Mouse (Mus musculus) brown adipose tissue, adult 24 weeks (tissue): ENCODE data around the gene Plekhj1. TPM values are rescaled to one million over a fixed set of nuclear protein-coding genes. Genes with fewer than 3 reads are reported as not detected.

Source experiments
- H3K27ac ChIP-seq: fragments of 200-500 bp; replicated peaks from 2 replicates; pipeline ENCODE4 v1.5.1; 2012; ENCODE audit warnings: low read depth, mild to moderate bottlenecking, low read length
- H3K4me1 ChIP-seq: fragments of 200-500 bp; 2 replicates; pipeline ENCODE4 v1.6.1; 2012; ENCODE audit warnings: low read length, mixed read lengths; ENCODE audit not compliant: control insufficient read depth, insufficient read depth, insufficient read length
- H3K4me3 ChIP-seq: fragments of 200-500 bp; 2 replicates; pipeline ENCODE4 v1.5.1; 2012; ENCODE audit warnings: low read depth, mild to moderate bottlenecking, low read length, moderate library complexity; ENCODE audit not compliant: insufficient read depth
- polyA plus RNA-seq: library from polyadenylated mRNA; stranded (reverse); fragments of >200 nt; gene quantifications from 2 replicates; pipeline ENCODE4 v1.2.4, GENCODE M21; 2012; ENCODE audit not compliant: missing spikeins, insufficient read depth, insufficient read length

Plekhj1 gene
- polyA plus RNA-seq, 1 experiment = 40.5 TPM

- H3K27ac ChIP-seq = no peak overlapping the region
- H3K4me3 ChIP-seq = no peak overlapping the region
- H3K4me1 ChIP-seq = no peaks in the 10 kb centered on the region; the same call in 1 of the 2 replicates
Measured at GRCm38 (mm10) chr10:80802996-80803395, 4.6 kb upstream of the Plekhj1 start.

GRCm38 (mm10) chr10:80802204-80802912, 3.9 kb upstream of the Plekhj1 start:
- H3K4me3 ChIP-seq = no peak overlapping the region
- H3K4me1 ChIP-seq = no peaks in the 10 kb centered on the region; the same call in 1 of the 2 replicates
- H3K27ac ChIP-seq = no peak overlapping the region

- Histone ChIP-seq H3K4me3 (peak overlapping the region; percentile 77), H3K4me1 (peaks cover 5% of the 10 kb centered on the region; the same call in 1 of the 2 replicates), H3K27ac (peak overlapping the region; percentile 78)
Measured at GRCm38 (mm10) chr10:80799070-80799566, 692 bp upstream of the Plekhj1 start.

GRCm38 (mm10) chr10:80797186-80798149, 958 bp downstream of the Plekhj1 start:
- H3K4me1 ChIP-seq = peaks cover 5% of the 10 kb centered on the region; the same call in 1 of the 2 replicates
- peak overlapping the region; percentile 90 for H3K4me3 ChIP-seq
- H3K27ac ChIP-seq = peak overlapping the region; percentile 99

GRCm38 (mm10) chr10:80796307-80796848, 2.0 kb downstream of the Plekhj1 start:
- peaks cover 5% of the 10 kb centered on the region; the same call in 1 of the 2 replicates for H3K4me1 ChIP-seq
- H3K4me3 ChIP-seq = peak overlapping the region; percentile 90; the same call in 1 of the 2 replicates
- H3K27ac ChIP-seq = no peak overlapping the region

- H3K4me3 ChIP-seq = no peak overlapping the region
- H3K27ac ChIP-seq = no peak overlapping the region
- H3K4me1 ChIP-seq = peaks cover 5% of the 10 kb centered on the region; the same call in 1 of the 2 replicates
Measured at GRCm38 (mm10) chr10:80794750-80795149, 3.7 kb downstream of the Plekhj1 start.

- H3K4me3 ChIP-seq = no peak overlapping the region
- peaks cover 5% of the 10 kb centered on the region; the same call in 1 of the 2 replicates for H3K4me1 ChIP-seq
- no peak overlapping the region for H3K27ac ChIP-seq
Measured at GRCm38 (mm10) chr10:80793803-80794202, 4.6 kb downstream of the Plekhj1 start.

- Histone ChIP-seq H3K4me1 (peaks cover 5% of the 10 kb centered on the region; the same call in 1 of the 2 replicates), H3K27ac (no peak overlapping the region), H3K4me3 (no peak overlapping the region)
Measured at GRCm38 (mm10) chr10:80793033-80793784, 5.2 kb downstream of the Plekhj1 start.

- Histone ChIP-seq H3K4me3 (no peak overlapping the region), H3K4me1 (peaks cover 5% of the 10 kb centered on the region; the same call in 1 of the 2 replicates), H3K27ac (no peak overlapping the region)
Measured at GRCm38 (mm10) chr10:80792175-80793032, 6.0 kb downstream of the Plekhj1 start.

- Histone ChIP-seq H3K27ac (no peak overlapping the region), H3K4me1 (peaks cover 3% of the 10 kb centered on the region; the same call in 1 of the 2 replicates), H3K4me3 (no peak overlapping the region)
Measured at GRCm38 (mm10) chr10:80791476-80792174, 6.8 kb downstream of the Plekhj1 start.

- no peak overlapping the region for H3K27ac ChIP-seq
- no peak overlapping the region for H3K4me3 ChIP-seq
- no peaks in the 10 kb centered on the region for H3K4me1 ChIP-seq
Measured at GRCm38 (mm10) chr10:80790761-80791404, 7.5 kb downstream of the Plekhj1 start.

GRCm38 (mm10) chr10:80787517-80787916, 10.9 kb downstream of the Plekhj1 start:
- Histone ChIP-seq H3K4me1 (no peaks in the 10 kb centered on the region), H3K27ac (no peak overlapping the region)

GRCm38 (mm10) chr10:80785963-80786362, 12.5 kb downstream of the Plekhj1 start:
- Histone ChIP-seq H3K4me3 (no peak overlapping the region), H3K4me1 (no peaks in the 10 kb centered on the region), H3K27ac (no peak overlapping the region)

More at GRCm38 (mm10) chr10:80787517-80787916, 10.9 kb downstream of the Plekhj1 start:
- no peak overlapping the region for H3K4me3 ChIP-seq
